Mouse (Mus musculus) lung, postnatal 14 days (tissue): ENCODE measurements around the gene Rab32.
"Not testable (repeated sequence)": the region's sequence is repeated elsewhere in the genome, so short reads cannot be mapped to it uniquely, and the experiment has no call there.

Experiments
- DNase-seq: peaks from one replicate; pipeline ENCODE4 v3.0.0; 2021

Rab32 gene

GRCm38 (mm10) chr10:10557570-10558336, at the start of gene Rab32:
Gene Rab32, minus strand, starts transcription at chr10:10558265.
- DNase-seq, result peak; percentile 96

- DNase-seq, result no peak
Measured at GRCm38 (mm10) chr10:10600771-10601170, 42.7 kb upstream of the Rab32 start.

GRCm38 (mm10) chr10:10597495-10597894, 39.4 kb upstream of the Rab32 start:
- not testable (repeated sequence) for DNase-seq

DNA sequence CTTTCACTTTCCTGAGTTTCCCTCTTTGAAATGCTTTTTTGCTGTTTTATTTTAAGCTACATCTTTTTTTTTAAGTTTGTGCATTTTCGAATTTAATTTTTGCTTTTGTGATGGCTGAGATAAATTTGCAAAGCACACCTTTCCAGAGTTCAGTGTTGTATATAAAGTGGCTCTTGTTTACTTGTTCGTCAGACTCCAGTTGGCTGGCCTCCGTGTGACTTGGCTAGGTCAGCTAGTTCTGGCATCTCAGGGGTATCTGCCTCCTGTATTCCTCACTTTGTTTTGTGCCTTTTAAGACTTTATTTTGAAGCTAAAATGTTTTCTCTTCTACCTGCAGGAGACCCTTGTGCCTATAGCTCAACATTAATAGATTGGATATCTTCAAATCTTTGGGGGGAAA, 22.7 kb upstream of the Rab32 start:
- DNase-seq, result no peak

- no peak for DNase-seq
Measured at GRCm38 (mm10) chr10:10579821-10580220, 21.8 kb upstream of the Rab32 start.

GRCm38 (mm10) chr10:10558337-10558711, 259 bp upstream of the Rab32 start:
- no peak for DNase-seq

GRCm38 (mm10) chr10:10557085-10557484, 980 bp downstream of the Rab32 start:
- DNase-seq, result peak; percentile 46

- DNase-seq, result no peak
Measured at GRCm38 (mm10) chr10:10555676-10556075, 2.4 kb downstream of the Rab32 start.

DNA sequence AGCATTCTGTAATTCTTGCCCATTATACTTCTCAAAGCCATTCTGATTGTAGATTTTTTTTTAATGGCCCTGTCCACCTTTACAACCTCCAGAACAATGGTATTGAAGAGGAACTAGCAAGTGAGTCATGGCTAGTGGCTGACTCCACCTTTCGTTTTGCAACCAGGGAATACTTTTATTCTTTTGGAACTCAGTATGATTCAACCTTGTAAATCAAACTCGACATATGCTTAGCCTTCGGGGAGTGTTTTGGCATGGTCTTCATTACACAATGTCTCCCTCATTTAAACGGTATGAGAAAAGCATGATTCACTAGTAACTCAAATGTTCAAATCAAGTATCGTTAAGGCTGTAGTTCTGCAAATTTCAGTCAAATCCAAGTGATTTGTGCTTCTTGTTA, 2.8 kb downstream of the Rab32 start:
- no peak for DNase-seq

DNA sequence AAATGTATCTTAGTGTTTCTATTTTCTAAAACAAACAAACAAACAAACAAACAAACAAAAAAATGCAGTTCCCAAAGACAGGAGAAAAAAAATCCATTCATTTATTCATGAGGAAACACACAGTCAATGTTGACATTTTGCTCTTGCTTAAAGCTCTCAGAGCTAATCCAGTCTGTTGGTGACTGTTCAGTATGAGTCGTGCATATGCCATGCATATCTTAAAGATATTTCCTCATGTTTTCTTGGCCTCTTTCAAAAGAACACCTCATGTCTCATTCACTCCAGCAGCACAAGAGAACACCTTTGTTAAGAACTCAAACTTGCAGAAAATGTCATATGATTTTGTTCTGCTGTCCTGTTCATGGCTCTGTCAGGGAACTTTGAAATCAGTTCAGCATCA, 7.9 kb downstream of the Rab32 start:
- DNase-seq, result no peak

DNA sequence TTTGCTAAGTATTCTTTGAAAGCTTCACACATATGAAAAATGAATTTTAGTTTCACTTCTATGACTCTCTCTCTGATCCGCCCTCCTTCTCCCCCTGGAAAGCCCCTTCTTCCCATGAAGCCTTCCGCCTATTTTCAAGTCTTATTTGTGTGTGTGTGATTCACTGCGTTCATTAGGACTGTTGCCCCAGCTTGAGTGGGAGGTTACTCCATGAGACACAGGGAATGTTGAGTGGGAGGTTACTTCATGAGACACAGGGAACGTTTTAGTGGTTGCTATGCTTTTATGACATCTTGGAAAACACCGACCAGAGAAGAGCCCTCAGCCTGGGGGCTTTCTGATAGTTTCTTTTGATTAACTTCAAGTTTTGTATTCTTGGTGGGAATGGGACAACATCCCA, 11.4 kb downstream of the Rab32 start:
- DNase-seq, result no peak

GRCm38 (mm10) chr10:10544955-10545354, 13.1 kb downstream of the Rab32 start:
- DNase-seq, result no peak
